Mouse (Mus musculus) heart, adult 2 months (tissue): Measurements from ENCODE around the gene Fam53b. TPM values are rescaled to one million over a fixed set of nuclear protein-coding genes. Genes with fewer than 3 reads are reported as not detected.

Experiments used
- DNase-seq, 2 experiments: peaks; one replicate each; pipeline ENCODE4 v3.0.0; 2021
- H3K27ac ChIP-seq: fragments of 200-600 bp; 2 replicates; pipeline ENCODE4 v1.8.1; 2022
- H3K27me3 ChIP-seq: fragments of 200-500 bp; 2 replicates; pipeline ENCODE4 v1.6.1; 2012; ENCODE audit warnings: mild to moderate bottlenecking, low read length, inconsistent platforms, mixed read lengths; ENCODE audit not compliant: control insufficient read depth, insufficient read depth
- H3K36me3 ChIP-seq: fragments of 200-500 bp; 2 replicates; pipeline ENCODE4 v1.6.1; 2012; ENCODE audit warnings: low read length, inconsistent platforms; ENCODE audit not compliant: control insufficient read depth, insufficient read depth
- H3K4me1 ChIP-seq: fragments of 200-500 bp; 2 replicates; pipeline ENCODE4 v1.6.1; 2011; ENCODE audit warnings: low read length; ENCODE audit not compliant: control insufficient read depth, insufficient read depth
- H3K4me3 ChIP-seq: fragments of 200-600 bp; 2 replicates; pipeline ENCODE4 v1.8.1; 2022
- H3K79me2 ChIP-seq: fragments of 200-500 bp; replicated peaks from 2 replicates; pipeline ENCODE4 v1.6.1; 2012; ENCODE audit warnings: mild to moderate bottlenecking, inconsistent platforms, low read length, moderate library complexity, mixed read lengths; ENCODE audit not compliant: control insufficient read depth, insufficient read depth
- H3K9ac ChIP-seq: fragments of 200-500 bp; 2 replicates; pipeline ENCODE4 v1.6.1; 2012; ENCODE audit warnings: low read depth, mild to moderate bottlenecking, control low read depth, inconsistent platforms, low read length, mixed read lengths
- CTCF ChIP-seq: fragments of 200-600 bp; IDR thresholded peaks from 2 replicates; pipeline ENCODE4 v1.8.1; 2022; ENCODE audit warnings: antibody characterized with exemption, mild to moderate bottlenecking, moderate library complexity
- EP300 ChIP-seq: fragments of 200-500 bp; IDR thresholded peaks from 2 replicates; pipeline ENCODE4 v1.6.1; 2011; ENCODE audit warnings: low read depth, low read length, control low read depth; ENCODE audit not compliant: insufficient read depth
- POLR2A ChIP-seq: fragments of 200-500 bp; IDR thresholded peaks from 2 replicates; pipeline ENCODE4 v1.6.1; 2011; ENCODE audit warnings: mild to moderate bottlenecking, low read depth, low read length, control low read depth; ENCODE audit not compliant: insufficient read depth
- WGBS: fragments of 180-500 bp; shearing (Covaris S2); methylation state at CpG from one replicate; pipeline ENCODE4 v1.1.7; 2018; 5-methylcytosine and 5-hydroxymethylcytosine counted together
- intact Hi-C: fragments of 180-260 bp; cut with DNase I; formaldehyde crosslinking; loops from one replicate; pipeline ENCODE4 v1.15.1; 2025
- polyA plus RNA-seq: library from polyadenylated mRNA; depleted of rRNA; stranded (reverse); fragments of >200 nt; gene quantifications from 2 replicates; pipeline ENCODE4 v1.2.3, GENCODE M21; 2012
- total RNA-seq, 2 experiments: library from RNA; stranded (reverse); gene quantifications; 2 replicates each; pipeline ENCODE4 v1.2.3; 2021

Gene Fam53b
- total and polyA plus RNA-seq, 3 experiments, result 22.0 to 26.9 (median 22.5) TPM

DNA sequence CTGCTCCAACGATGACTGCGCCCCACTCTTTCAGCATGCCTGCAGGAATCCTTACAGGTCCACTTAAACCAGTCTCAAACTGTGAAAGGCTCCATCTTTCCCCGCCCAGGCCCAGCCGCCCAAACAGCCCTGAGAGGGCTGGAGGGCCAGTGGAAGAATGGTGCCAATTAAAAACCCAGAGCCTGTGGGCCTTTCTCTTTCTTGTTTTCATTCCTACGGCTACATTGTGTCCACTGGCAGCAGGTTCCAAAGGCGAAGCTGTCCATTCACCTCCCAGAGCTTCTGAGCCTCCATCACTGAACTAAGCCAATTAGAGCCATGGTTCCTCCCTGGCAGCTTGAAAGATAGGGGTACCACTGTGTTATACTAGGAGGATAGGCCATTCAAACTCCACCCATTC lies 82.1 kb downstream of the Fam53b start:
- WGBS, result 84% methylated on average over 6 of the region's 6 CpGs
- no peak overlapping the region for H3K9ac ChIP-seq
- TF ChIP-seq POLR2A (no peak), CTCF (no peak), EP300 (no peak)
- DNase-seq, result no peak
- intact Hi-C loops, result no loop called here
- peaks cover 2% of the 10 kb centered on the region; the same call in 1 of the 2 replicates for H3K36me3 ChIP-seq
- peaks cover 32% of the 10 kb centered on the region for H3K4me1 ChIP-seq
- H3K79me2 ChIP-seq, result no peaks in the 10 kb centered on the region
- H3K27me3 ChIP-seq, result no peaks in the 10 kb centered on the region
- H3K27ac ChIP-seq, result no peak overlapping the region
- H3K4me3 ChIP-seq, result no peak overlapping the region

DNA sequence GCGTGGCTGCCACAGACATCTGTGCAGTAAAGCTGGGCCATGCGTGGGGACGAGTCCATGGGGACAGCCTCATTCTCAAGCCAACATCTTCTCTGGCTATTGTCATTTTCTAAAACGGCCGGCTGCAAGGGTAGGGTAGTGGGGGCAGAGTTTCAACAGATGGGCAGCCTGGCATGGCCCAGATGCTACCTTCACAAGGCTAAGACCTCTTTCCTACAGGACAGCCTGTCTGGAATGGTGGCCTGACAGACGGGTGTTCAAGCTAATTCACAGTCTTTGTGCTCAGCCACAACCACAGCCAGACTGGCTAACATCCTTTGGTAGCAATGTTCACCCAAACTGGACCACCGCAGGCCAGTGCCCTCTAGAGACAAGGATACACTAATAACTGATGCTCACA lies 83.2 kb downstream of the Fam53b start:
- Histone ChIP-seq H3K36me3 (no peaks in the 10 kb centered on the region), H3K9ac (no peak overlapping the region), H3K27ac (no peak overlapping the region), H3K4me3 (no peak overlapping the region), H3K27me3 (no peaks in the 10 kb centered on the region), H3K4me1 (peaks cover 22% of the 10 kb centered on the region), H3K79me2 (no peaks in the 10 kb centered on the region)
- 76% methylated on average over 7 of the region's 7 CpGs for WGBS
- no peak for DNase-seq
- intact Hi-C loops, result no loop called here
- TF ChIP-seq CTCF, result no peak
- TF ChIP-seq POLR2A, result no peak
- no peak for TF ChIP-seq EP300

DNA sequence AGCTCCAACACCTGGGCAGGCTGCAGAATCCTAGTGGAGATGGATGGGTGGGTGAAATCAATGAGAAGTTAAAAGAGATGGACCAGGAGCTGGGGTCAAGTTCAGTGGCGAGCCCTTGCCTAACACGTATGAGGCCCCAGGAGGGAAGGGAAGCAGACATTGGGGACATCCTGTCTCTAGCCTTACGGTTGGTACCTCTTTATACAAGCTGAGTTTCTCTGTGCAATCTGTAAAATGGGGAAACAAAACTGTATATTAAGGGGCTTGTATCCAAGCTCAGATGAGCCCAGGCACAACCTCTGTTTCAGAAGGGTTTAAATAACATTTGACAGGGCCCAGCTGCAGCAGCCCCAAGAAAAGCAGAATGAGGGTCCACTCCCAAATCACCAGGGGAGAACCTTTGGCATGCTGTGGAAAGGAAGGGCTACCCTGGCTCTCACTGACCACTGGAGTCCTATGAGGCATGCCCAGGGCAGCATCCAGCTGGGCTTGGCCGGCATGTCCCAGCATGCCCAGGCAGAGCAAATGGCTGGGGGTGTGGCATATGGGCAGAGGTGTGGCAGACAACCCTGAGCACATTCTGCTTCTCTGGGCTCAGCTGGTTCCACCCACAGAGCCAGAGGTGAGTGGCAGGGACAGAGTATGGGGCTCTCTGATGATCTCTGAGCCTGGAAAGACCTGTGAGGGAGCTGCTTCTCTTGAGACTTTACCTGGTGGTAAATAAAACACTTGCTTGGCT lies 84.4 kb downstream of the Fam53b start:
- WGBS, result 57% methylated on average over 4 of the region's 4 CpGs
- Histone ChIP-seq H3K27me3 (no peaks in the 10 kb centered on the region), H3K36me3 (peaks cover 3% of the 10 kb centered on the region; the same call in 1 of the 2 replicates), H3K4me3 (no peak overlapping the region), H3K27ac (no peak overlapping the region), H3K9ac (no peak overlapping the region), H3K4me1 (peaks cover 19% of the 10 kb centered on the region), H3K79me2 (no peaks in the 10 kb centered on the region)
- DNase-seq, result peak in 1 of 2 experiments; percentile 33
- intact Hi-C loops, result no loop called here
- TF ChIP-seq POLR2A (no peak), CTCF (no peak), EP300 (no peak)

DNA sequence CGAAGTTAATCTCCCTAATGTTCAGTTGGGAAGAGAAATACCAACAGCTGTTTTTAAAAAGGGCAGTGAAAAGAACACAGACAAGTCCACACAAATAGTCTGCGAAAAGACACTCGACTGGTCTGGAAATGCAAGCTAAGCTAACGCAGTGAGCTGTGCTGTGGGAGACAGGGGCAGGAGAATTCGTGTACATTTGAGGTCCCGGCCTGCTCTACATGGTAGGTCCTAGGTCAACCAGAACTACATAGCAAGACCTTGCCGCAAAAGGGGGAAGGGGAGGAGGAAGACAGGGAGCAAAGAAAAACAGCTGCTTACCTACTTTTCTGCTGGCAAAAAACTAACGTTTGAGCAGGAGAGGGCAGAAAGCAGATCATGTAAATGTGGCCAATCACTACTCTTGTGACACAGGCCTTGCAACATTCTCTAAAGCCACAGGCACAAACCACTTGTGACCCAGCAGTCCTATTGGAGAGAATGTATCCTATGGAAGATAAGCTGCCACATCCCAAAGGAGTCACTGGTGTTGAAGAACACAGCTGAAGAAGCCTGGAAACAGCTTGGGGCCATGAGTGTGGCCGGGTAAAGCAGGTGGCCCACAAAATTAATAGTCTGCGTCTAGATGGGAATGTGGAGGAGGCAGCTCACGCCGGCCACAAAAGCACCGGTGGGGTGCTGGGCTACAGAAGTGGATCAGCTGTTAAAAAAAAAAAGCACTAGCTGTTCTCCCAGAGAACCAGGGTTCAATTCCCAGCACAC lies 87.4 kb downstream of the Fam53b start:
- H3K27ac ChIP-seq, result no peak overlapping the region
- H3K27me3 ChIP-seq, result no peaks in the 10 kb centered on the region
- peaks cover 12% of the 10 kb centered on the region for H3K36me3 ChIP-seq
- 78% methylated on average over 13 of the region's 13 CpGs for WGBS
- peaks cover 25% of the 10 kb centered on the region for H3K4me1 ChIP-seq
- no peak overlapping the region for H3K4me3 ChIP-seq
- TF ChIP-seq CTCF (no peak), POLR2A (no peak), EP300 (no peak)
- intact Hi-C loops, result no loop called here
- DNase-seq, result no peak
- H3K79me2 ChIP-seq, result no peaks in the 10 kb centered on the region
- no peak overlapping the region for H3K9ac ChIP-seq

DNA sequence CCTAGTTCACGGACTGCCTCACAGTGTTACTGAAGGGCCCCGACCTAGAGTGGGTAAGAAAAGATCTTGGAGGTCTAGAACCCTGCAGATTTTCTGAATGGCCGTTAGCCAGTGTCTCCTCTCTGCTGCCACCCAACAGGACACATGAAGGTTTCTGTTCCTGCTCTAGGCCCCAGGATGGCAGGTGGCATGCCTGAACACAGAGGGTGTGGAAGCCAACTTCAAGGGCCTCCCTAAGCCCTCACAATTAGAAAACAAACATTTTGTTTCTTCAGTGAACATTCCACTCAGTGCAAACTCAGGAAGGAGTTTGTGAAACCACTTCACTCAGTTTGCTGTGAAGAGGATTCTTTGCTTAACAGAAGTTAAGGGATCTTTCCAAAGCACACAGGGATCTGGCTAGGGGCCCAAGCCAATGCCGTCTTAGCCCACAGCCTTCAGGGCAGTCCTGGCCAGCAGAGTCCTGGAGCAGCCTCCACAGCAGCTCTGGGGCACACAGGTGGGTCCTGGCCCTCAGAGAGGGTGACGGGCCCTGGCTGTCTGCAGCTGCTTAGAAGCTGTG lies 89.1 kb downstream of the Fam53b start:
- Histone ChIP-seq H3K79me2 (no peaks in the 10 kb centered on the region), H3K4me3 (no peak overlapping the region), H3K27me3 (no peaks in the 10 kb centered on the region), H3K4me1 (peaks cover 25% of the 10 kb centered on the region), H3K36me3 (peaks cover 12% of the 10 kb centered on the region), H3K9ac (no peak overlapping the region), H3K27ac (peak overlapping the region; percentile 84)
- 65% methylated on average over 5 of the region's 5 CpGs for WGBS
- intact Hi-C loops, result no loop called here
- DNase-seq, result peak in 1 of 2 experiments; percentile 36
- no peak for TF ChIP-seq POLR2A
- TF ChIP-seq CTCF, result no peak
- no peak for TF ChIP-seq EP300

DNA sequence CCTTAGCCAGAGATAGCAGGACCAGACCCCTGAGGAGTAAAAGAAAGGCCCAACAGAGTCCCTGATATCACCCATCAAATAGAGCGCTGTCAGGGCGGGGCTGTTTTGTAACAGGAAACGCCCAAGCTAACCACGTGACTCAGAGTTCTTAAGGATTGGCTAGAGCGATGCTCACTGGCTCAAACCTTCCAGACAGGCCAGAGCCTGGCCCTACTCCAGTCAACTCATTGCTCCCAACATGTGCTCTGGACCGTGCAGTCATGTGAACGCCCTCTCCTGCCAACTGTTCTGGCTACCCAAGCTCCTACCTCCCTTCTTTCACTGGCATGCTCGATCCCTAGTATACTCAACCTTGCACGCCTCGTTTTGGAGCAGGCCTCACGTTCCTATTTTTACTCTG lies 89.8 kb downstream of the Fam53b start:
- Histone ChIP-seq H3K27me3 (no peaks in the 10 kb centered on the region), H3K36me3 (peaks cover 12% of the 10 kb centered on the region), H3K27ac (peak overlapping the region; percentile 84), H3K4me1 (peaks cover 23% of the 10 kb centered on the region), H3K79me2 (no peaks in the 10 kb centered on the region), H3K4me3 (no peak overlapping the region), H3K9ac (no peak overlapping the region)
- DNase-seq, result peak; percentile 83 to 92
- TF ChIP-seq CTCF (no peak), POLR2A (peak; percentile 50; the same call in 1 of the 2 replicates), EP300 (peak; percentile 93)
- intact Hi-C loops, result no loop called here
- 21% methylated on average over 11 of the region's 11 CpGs for WGBS
